In the genomic region with DNA sequence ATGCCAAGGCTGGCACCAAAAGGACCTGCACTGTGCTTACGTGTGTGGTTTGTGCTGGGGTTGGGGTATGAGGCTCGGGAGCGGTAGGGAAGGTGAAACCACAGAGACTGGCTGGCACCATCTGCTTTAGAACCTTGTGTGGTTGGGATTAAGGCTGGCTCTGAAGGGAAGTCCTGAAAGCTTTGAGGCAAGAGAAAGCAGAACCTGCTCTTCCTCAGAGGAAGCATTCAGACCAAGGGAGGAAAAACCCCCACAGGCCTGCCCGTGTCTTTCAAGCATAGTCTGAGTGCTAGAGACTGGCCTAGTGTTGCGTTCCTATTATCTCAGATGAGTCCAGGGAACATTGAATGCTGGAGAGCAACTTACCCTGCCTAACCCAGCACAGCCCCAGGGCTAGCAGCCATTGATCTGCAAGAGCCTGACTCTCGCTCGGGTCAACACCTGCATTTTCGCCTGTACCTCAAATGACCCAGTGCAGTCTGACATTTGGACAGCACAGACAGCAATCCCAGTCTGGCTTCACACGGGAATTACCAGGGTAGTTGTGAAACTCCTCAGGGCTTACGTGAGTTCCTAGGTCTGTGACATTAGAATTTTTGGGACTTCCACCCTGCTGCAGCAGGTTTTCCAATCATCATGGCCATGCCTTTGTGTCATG, we compare ENCODE assay signal across 8 mouse cellular contexts. TPM values are rescaled to one million over a fixed set of nuclear protein-coding genes. Genes with fewer than 3 reads are reported as not detected.
DNase-seq lines count a peak whose midpoint lies in the region; ATAC-seq and TF ChIP-seq lines count a peak whose summit lies in the region.

No protein-coding gene starts in this region.

- no peak for TF ChIP-seq CTCF in kidney, postnatal 0 days (IDR thresholded peaks at IDR 0.05; ENCODE audit: low read depth)
- TF ChIP-seq CTCF in midbrain, postnatal 0 days (IDR thresholded peaks at IDR 0.05) = no peak

- H3K27ac ChIP-seq in kidney, postnatal 0 days = peak overlapping the region; percentile 82
- peak overlapping the region; percentile 48 for H3K27ac ChIP-seq in brown adipose tissue, adult 24 weeks (replicated peaks; ENCODE audit: low read depth, low read length)
- peak overlapping the region; percentile 85 for H3K27ac ChIP-seq in hindbrain, embryonic 12.5 days
- peak overlapping the region; percentile 70 for H3K27ac ChIP-seq in midbrain, postnatal 0 days (ENCODE audit: low read depth, low read length)

- H3K27me3 ChIP-seq in kidney, postnatal 0 days (ENCODE audit: insufficient read depth, low read length) = no peaks in the 10 kb centered on the region
- no peaks in the 10 kb centered on the region for H3K27me3 ChIP-seq in hindbrain, embryonic 12.5 days
- no peaks in the 10 kb centered on the region for H3K27me3 ChIP-seq in midbrain, postnatal 0 days (ENCODE audit: insufficient read depth, low read length)

- peak overlapping the region; percentile 56 for H3K4me2 ChIP-seq in kidney, postnatal 0 days (ENCODE audit: low read length)
- H3K4me2 ChIP-seq in hindbrain, embryonic 12.5 days (replicated peaks) = peak overlapping the region; percentile 33; the same call in 1 of the 2 replicates
- H3K4me2 ChIP-seq in midbrain, postnatal 0 days (ENCODE audit: low read depth, low read length, poor library complexity, severe bottlenecking) = peak overlapping the region; percentile 26

- WGBS in kidney, postnatal 0 days = 76% methylated on average over 10 of the region's 10 CpGs
- 82% methylated on average over 10 of the region's 10 CpGs for WGBS in hindbrain, embryonic 12.5 days
- 80% methylated on average over 10 of the region's 10 CpGs for WGBS in midbrain, postnatal 0 days

- no peak for DNase-seq in kidney, postnatal 0 days (ENCODE audit: low spot score)
- DNase-seq in kidney, adult 9 months = no peak
- no peak for DNase-seq in midbrain, postnatal 0 days (ENCODE audit: low spot score)
- no peak for DNase-seq in layer of hippocampus, postnatal 14 days (ENCODE audit: low spot score in 2 of 2)
- DNase-seq in adrenal gland, adult 2 months = no peak
- no peak for DNase-seq in right cerebral cortex, postnatal 25 days

- no peaks in the 10 kb centered on the region for H3K9me3 ChIP-seq in kidney, postnatal 0 days (replicated peaks; ENCODE audit: low read length)
- no peaks in the 10 kb centered on the region for H3K9me3 ChIP-seq in hindbrain, embryonic 12.5 days (replicated peaks)
- no peaks in the 10 kb centered on the region for H3K9me3 ChIP-seq in midbrain, postnatal 0 days (ENCODE audit: low read length)

- ATAC-seq in kidney, postnatal 0 days (replicated peaks; ENCODE audit: low FRiP score, low read depth) = 0 out of 2 replicates have a peak, but pooled peaks have one; percentile 1
- ATAC-seq in hindbrain, embryonic 12.5 days (ENCODE audit: low FRiP score) = no peak
- no peak for ATAC-seq in midbrain, postnatal 0 days (ENCODE audit: low FRiP score)

- H3K4me1 ChIP-seq in kidney, postnatal 0 days (replicated peaks; ENCODE audit: insufficient read depth, low read length) = peaks cover 16% of the 10 kb centered on the region; the same call in 1 of the 2 replicates
- H3K4me1 ChIP-seq in brown adipose tissue, adult 24 weeks (ENCODE audit: control insufficient read depth, insufficient read depth, insufficient read length, low read length) = peaks cover 22% of the 10 kb centered on the region
- peaks cover 5% of the 10 kb centered on the region; the same call in 1 of the 2 replicates for H3K4me1 ChIP-seq in hindbrain, embryonic 12.5 days
- H3K4me1 ChIP-seq in midbrain, postnatal 0 days (ENCODE audit: insufficient read depth, low read length) = no peaks in the 10 kb centered on the region

- no peak overlapping the region for H3K9ac ChIP-seq in kidney, postnatal 0 days (ENCODE audit: low read depth, low read length)
- no peak overlapping the region for H3K9ac ChIP-seq in hindbrain, embryonic 12.5 days
- H3K9ac ChIP-seq in midbrain, postnatal 0 days (replicated peaks; ENCODE audit: low read length, poor library complexity, severe bottlenecking) = no peak overlapping the region

- H3K4me3 ChIP-seq in kidney, postnatal 0 days (replicated peaks; ENCODE audit: low read depth, low read length) = peak overlapping the region; percentile 30; the same call in 1 of the 2 replicates
- H3K4me3 ChIP-seq in brown adipose tissue, adult 24 weeks (ENCODE audit: insufficient read depth, low read depth, low read length) = peak overlapping the region; percentile 63
- H3K4me3 ChIP-seq in hindbrain, embryonic 12.5 days = no peak overlapping the region
- no peak overlapping the region for H3K4me3 ChIP-seq in midbrain, postnatal 0 days (ENCODE audit: low read depth, low read length)

- no peaks in the 10 kb centered on the region for H3K36me3 ChIP-seq in kidney, postnatal 0 days (ENCODE audit: insufficient read depth, low read length)
- no peaks in the 10 kb centered on the region for H3K36me3 ChIP-seq in hindbrain, embryonic 12.5 days
- H3K36me3 ChIP-seq in midbrain, postnatal 0 days (ENCODE audit: insufficient read depth, low read length) = no peaks in the 10 kb centered on the region

RNA-seq across cellular contexts. Expression of a gene that starts 0.5 kb away (rescaled TPM):
- 5.0 and 5.7 TPM in 2 replicates for polyA plus RNA-seq in kidney, postnatal 0 days (2015; fragmentation: Nextera tagmentation; extraction: Ambion mirVana)
- 16.4 and 18.9 TPM in 2 replicates for polyA plus RNA-seq in brown adipose tissue, adult 24 weeks (2012; ENCODE audit: insufficient read depth, insufficient read length, missing spikeins)
- polyA plus RNA-seq in hindbrain, embryonic 12.5 days (2016; fragmentation: Nextera tagmentation; extraction: Ambion mirVana) = 2.0 and 2.8 TPM in 2 replicates
- total RNA-seq in midbrain, postnatal 0 days (2014; rRNA removed) = 3.6 and 5.4 TPM in 2 replicates
- polyA plus RNA-seq in midbrain, postnatal 0 days (2015; fragmentation: Nextera tagmentation; extraction: Ambion mirVana) = 2.0 and 2.2 TPM in 2 replicates
- total RNA-seq in layer of hippocampus, postnatal 14 days (2021) = 1 to 10 TPM; 5.1 to 6.7 TPM
- 10 to 100 TPM; 14.6 to 18.8 TPM for total RNA-seq in adrenal gland, adult 2 months (2021)
- polyA plus RNA-seq in adrenal gland, adult 2 months (2012; rRNA removed) = 7.1 and 9.0 TPM in 2 replicates

RNA-seq across cellular contexts. Expression of a gene that starts 51.6 kb away (rescaled TPM):
- polyA plus RNA-seq in kidney, postnatal 0 days (2015; fragmentation: Nextera tagmentation; extraction: Ambion mirVana) = 3.3 and 3.8 TPM in 2 replicates
- 4.5 and 9.4 TPM in 2 replicates for polyA plus RNA-seq in brown adipose tissue, adult 24 weeks (2012; ENCODE audit: insufficient read depth, insufficient read length, missing spikeins)
- polyA plus RNA-seq in hindbrain, embryonic 12.5 days (2016; fragmentation: Nextera tagmentation; extraction: Ambion mirVana) = 6.5 and 7.0 TPM in 2 replicates
- 12.6 TPM in 2 replicates for total RNA-seq in midbrain, postnatal 0 days (2014; rRNA removed)
- 3.8 and 4.9 TPM in 2 replicates for polyA plus RNA-seq in midbrain, postnatal 0 days (2015; fragmentation: Nextera tagmentation; extraction: Ambion mirVana)
- 10 to 100 TPM; 17.1 to 17.6 TPM for total RNA-seq in layer of hippocampus, postnatal 14 days (2021)
- 1 to 10 TPM; 5.1 to 8.5 TPM for total RNA-seq in adrenal gland, adult 2 months (2021)
- polyA plus RNA-seq in adrenal gland, adult 2 months (2012; rRNA removed) = 0.27 and 0.62 TPM in 2 replicates

Comparison
In these comparisons a context has a peak if more than half of its experiments do, and no peak if none do; other contexts are left out.
1. H3K4me3 ChIP-seq: peak in kidney, postnatal 0 days (single experiment) and brown adipose tissue, adult 24 weeks (single experiment); none in hindbrain, embryonic 12.5 days (single experiment) and midbrain, postnatal 0 days (single experiment).
2. Peak in every context shown above with its lines, with median percentiles within 50 percentile points of each other: H3K27ac ChIP-seq and H3K4me2 ChIP-seq.